Mouse (Mus musculus) C2C12 (cell line): ENCODE measurements at regions not wholly inside any gene's neighbourhood (a gene's known extent, or its start where the extent isn't known, plus 50 kb on each side); places are given as distances from the start of the nearest gene placed in this dataset.

ENCODE experiments used
- CEBPB ChIP-seq: IDR thresholded peaks from one replicate; pipeline ENCODE4 v1.6.1; 2011; ENCODE audit warnings: low read depth, mild to moderate bottlenecking, control low read depth, moderate library complexity
- CTCF ChIP-seq: IDR thresholded peaks from one replicate; pipeline ENCODE4 v1.5.1; 2011; ENCODE audit not compliant: control insufficient read depth, insufficient read depth, insufficient read length
- FOSL1 ChIP-seq: IDR thresholded peaks from one replicate; pipeline ENCODE4 v1.8.0; 2011; ENCODE audit warnings: mild to moderate bottlenecking, low read length; ENCODE audit not compliant: poor library complexity, insufficient read depth, severe bottlenecking
- MYOD1 ChIP-seq: IDR thresholded peaks from one replicate; pipeline ENCODE4 v1.6.1; 2011; ENCODE audit warnings: low read depth; ENCODE audit not compliant: control insufficient read depth, insufficient read length
- MYOG ChIP-seq: IDR thresholded peaks from one replicate; pipeline ENCODE4 v1.6.1; 2011; ENCODE audit not compliant: control insufficient read depth, insufficient read length; ENCODE audit errors: extremely low read depth
- USF1 ChIP-seq: IDR thresholded peaks from one replicate; pipeline ENCODE4 v1.6.1; 2011; ENCODE audit warnings: low read depth, mild to moderate bottlenecking, control low read depth, moderate library complexity

DNA sequence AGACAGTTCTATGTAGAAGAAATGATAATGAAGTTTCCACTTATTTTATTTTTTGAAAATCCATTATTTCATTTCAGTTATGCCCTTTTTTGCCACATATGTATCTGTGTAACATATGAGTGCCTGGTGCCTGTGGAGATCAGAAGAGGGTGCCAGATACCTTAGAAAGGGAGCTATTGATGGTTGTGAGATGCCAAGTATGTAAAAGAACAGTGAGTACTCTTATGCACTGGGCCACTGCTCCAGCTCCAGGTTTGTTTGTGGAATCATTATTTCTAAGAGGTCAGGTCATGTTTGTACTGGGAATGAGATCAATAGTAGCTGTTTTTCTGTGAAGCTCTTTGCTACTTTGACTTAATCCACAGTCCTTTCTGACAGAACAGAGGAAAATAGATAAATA lies 68.1 kb downstream of the Cenpw start:
- no peak for TF ChIP-seq USF1
- TF ChIP-seq CTCF, result no peak
- TF ChIP-seq MYOD1, result no peak
- TF ChIP-seq MYOG, result no peak
- TF ChIP-seq CEBPB, result no peak
- no peak for TF ChIP-seq FOSL1
